Mouse (Mus musculus) retina, postnatal 7 days (tissue): ENCODE measurements at regions not wholly inside any gene's neighbourhood (a gene's known extent, or its start where the extent isn't known, plus 50 kb on each side); places are given as distances from the start of the nearest gene placed in this dataset.

Source experiments
- DNase-seq: peaks from one replicate; pipeline ENCODE4 v3.0.0-alpha.2; 2012; ENCODE audit warnings: low read depth, low spot score

GRCm38 (mm10) chr5:64401737-64402136 is 245.6 kb downstream of the Tbc1d1 start:
- DNase-seq = no peak

- no peak for DNase-seq
Measured at GRCm38 (mm10) chr5:64403077-64403981, 247.2 kb downstream of the Tbc1d1 start.

- DNase-seq = no peak
Measured at GRCm38 (mm10) chr5:64403982-64404345, 247.9 kb downstream of the Tbc1d1 start.

GRCm38 (mm10) chr5:64404512-64404911 is 248.4 kb downstream of the Tbc1d1 start:
- DNase-seq = no peak

GRCm38 (mm10) chr5:64408938-64409337 is 252.8 kb downstream of the Tbc1d1 start:
- no peak for DNase-seq

GRCm38 (mm10) chr5:64410621-64411020 is 254.5 kb downstream of the Tbc1d1 start:
- DNase-seq = no peak

GRCm38 (mm10) chr5:64414519-64414918 is 258.4 kb downstream of the Tbc1d1 start:
- no peak for DNase-seq

- no peak for DNase-seq
Measured at GRCm38 (mm10) chr5:64419395-64419794, 263.3 kb downstream of the Tbc1d1 start.

GRCm38 (mm10) chr5:64422787-64423587 is 266.9 kb downstream of the Tbc1d1 start:
- DNase-seq = no peak

- DNase-seq = no peak
Measured at GRCm38 (mm10) chr5:64428822-64429221, 272.7 kb downstream of the Tbc1d1 start.

- DNase-seq = no peak
Measured at GRCm38 (mm10) chr5:64430501-64430900, 274.4 kb downstream of the Tbc1d1 start.

GRCm38 (mm10) chr5:64431624-64432023 is 275.5 kb downstream of the Tbc1d1 start:
- no peak for DNase-seq

- no peak for DNase-seq
Measured at GRCm38 (mm10) chr5:64433786-64434185, 277.7 kb downstream of the Tbc1d1 start.

- no peak for DNase-seq
Measured at GRCm38 (mm10) chr5:64435491-64435890, 279.4 kb downstream of the Tbc1d1 start.

- DNase-seq = no peak
Measured at GRCm38 (mm10) chr5:64435958-64436357, 279.9 kb downstream of the Tbc1d1 start.

GRCm38 (mm10) chr5:64437720-64438119 is 281.6 kb downstream of the Tbc1d1 start:
- DNase-seq = no peak

GRCm38 (mm10) chr5:64438446-64439134 is 282.5 kb downstream of the Tbc1d1 start:
- no peak for DNase-seq

GRCm38 (mm10) chr5:64447847-64448246 is 291.7 kb downstream of the Tbc1d1 start:
- DNase-seq = no peak

- no peak for DNase-seq
Measured at GRCm38 (mm10) chr5:64452668-64453334, 296.7 kb downstream of the Tbc1d1 start.

- no peak for DNase-seq
Measured at GRCm38 (mm10) chr5:64459807-64460206, 303.7 kb downstream of the Tbc1d1 start.

- DNase-seq = no peak
Measured at GRCm38 (mm10) chr5:64460891-64461290, 304.8 kb downstream of the Tbc1d1 start.
